Mouse (Mus musculus) spleen, postnatal 10 days (tissue): ENCODE results near the gene Rab5b.

Experiments
- DNase-seq, 2 experiments: peaks; one replicate each; pipeline ENCODE4 v3.0.0; 2021 to 2022; ENCODE audit warnings: low spot score in 2 of 2

Rab5b gene

DNA sequence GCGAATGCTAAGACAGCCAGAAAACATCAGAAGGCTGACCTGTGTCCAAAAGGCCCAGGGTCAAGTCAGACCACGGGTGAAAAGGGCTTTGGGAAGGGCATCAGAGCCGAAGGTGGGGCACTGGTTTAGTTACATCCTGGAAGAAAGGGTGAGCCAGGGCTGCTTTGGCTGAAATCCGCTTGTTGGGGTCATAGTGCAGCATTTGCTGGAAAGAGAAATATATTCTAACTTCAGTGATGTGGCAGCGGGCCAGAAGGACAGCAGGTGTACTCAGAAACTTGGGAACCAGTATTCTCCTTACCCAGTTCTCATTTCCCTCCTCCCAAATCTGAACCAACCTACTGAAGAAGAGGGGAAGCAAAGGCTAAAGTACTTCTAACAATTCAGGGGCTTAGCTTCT, 2.9 kb upstream of the Rab5b start:
- DNase-seq = no peak

DNA sequence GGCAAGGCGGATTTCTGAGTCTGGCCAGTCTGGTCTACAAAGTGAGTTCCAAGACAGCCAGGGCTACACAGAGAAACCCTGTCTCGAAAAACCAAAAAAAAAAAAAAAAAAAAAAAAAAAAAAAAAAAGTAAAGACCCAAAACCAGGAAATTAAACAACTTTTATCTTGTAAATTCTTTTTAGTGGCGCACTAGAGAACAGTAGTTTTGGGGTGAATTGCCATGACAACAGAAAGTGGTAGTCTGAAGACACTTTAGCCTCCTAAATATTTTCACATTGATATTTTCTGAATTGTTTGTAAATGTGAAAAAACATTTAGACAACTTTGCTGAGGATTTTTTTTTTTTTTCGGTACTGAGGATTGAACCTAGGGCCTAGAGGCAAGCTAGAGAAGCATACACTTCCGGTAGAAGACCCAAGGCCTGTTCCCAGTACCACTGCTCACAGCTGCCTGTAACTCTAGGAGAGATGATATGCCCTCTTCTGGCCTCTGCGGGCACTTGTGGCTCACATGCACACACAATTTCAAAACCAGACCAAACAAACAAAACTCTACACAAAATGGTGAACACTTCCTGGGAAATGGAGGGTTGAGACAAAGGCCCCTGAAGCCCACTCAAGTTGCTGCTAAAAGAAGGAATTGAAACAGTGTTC, 1.1 kb upstream of the Rab5b start:
- no peak for DNase-seq

DNA sequence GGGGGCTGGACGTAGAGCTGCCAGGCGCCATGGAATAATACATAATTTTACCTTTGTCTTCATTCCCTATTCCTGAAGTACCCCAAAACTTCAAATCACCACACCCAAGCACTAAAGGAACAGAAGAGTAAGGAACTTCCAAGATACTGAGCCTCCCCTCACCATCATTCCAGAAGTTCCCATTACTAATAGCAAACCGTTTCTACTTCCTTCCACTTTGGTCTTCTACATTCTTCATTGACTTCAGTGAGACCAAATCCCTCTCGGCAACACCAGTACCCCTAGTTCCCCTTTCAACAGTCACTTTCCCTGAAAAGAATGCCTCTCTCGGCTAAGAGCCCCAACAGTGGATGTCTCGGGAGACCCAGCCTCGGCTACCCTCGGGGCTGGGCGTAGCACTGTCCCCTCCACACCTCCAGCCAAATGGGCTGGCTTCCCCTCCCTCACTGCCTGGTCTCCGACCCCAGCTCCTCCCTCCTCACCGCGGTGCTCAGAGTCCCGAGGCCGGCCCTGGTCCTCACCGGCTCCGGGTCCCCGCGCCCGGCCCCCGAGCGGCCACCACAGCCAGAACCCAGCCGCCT, 563 bp downstream of the Rab5b start:
- DNase-seq = no peak

DNA sequence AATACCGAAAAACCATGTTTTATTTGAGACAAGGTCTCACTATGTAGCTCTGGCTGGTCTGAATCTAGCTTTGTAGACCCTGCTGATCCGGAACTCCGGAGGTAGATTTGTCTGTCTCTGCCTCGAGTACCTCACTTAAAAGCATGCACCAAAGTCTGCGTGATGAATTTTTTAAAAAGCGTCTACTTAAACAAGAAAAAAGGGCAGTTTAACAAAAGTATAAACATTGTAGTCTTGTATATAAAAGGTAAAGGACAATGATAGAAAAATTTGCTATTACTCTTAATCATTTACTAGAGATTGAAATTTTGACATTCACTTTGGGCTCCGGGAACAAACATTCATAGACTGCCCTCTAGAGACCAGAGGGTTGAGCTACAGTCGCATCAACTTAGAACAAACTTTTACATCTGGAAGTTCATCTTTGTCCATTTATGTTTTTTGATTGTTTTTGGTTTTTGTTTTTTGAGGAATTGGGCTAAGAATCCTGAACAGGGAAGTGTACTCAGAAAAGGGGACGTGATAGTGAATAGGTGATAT, 21.5 kb downstream of the Rab5b start:
- peak in 1 of 2 experiments; percentile 41 for DNase-seq

DNA sequence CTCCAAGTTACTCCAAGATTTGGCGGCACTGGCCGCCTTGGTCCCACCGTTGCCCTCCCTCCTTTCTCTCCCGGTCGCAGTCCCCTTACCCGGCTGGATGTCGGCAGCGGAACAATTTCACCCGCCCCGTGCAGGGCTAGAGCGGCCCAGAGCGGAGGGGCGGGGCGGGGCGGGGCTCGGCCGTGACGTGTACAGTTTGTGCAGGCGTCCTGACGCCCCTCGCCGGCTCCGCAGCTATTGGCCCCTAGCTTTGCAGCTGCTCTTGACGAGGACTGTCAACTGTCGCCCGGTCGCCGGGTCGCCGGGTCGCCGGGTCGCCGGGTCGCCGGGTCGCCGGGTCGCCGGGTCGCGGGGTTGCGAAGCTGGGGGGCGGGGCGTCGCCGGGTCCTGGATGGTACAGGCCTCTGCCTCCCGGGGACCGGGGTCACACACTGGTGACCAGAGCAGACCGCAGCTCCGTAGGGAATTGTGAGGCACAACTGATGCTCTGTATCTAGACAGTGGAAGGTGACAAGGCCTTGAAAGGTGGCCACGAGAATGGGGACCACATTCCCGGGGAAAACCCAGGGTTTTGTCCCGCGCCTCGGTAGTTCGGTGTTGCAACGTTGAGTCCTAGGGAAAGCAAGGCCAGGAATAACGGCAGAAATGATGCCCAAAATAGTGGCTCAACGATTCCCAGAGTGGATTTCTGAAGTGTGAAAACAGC, 22.1 kb downstream of the Rab5b start, which contains the start of gene Suox:
Suox (minus strand) TSS at position 311 of the 706 bp plus-strand sequence.
- peak; percentile 82 to 85 for DNase-seq

DNA sequence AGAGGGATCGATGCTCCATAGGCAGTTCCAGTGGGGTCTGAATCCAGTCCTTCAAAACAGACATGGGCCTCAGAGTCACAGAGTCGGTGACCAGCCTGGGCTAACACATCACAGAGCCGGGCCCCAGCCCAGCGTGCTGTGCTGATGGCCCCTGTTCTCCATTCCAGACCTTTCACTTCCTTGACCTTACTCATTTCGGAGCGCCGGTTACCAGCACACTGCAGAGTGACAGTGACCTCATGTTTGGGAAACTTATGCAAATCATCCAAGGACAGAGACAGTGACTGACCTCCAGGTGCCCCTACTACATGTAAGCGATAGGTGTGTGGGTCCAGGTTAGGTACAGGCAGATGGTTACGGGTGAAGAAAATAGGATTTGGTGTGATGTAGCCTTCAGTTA, 24.9 kb downstream of the Rab5b start:
- DNase-seq = no peak

DNA sequence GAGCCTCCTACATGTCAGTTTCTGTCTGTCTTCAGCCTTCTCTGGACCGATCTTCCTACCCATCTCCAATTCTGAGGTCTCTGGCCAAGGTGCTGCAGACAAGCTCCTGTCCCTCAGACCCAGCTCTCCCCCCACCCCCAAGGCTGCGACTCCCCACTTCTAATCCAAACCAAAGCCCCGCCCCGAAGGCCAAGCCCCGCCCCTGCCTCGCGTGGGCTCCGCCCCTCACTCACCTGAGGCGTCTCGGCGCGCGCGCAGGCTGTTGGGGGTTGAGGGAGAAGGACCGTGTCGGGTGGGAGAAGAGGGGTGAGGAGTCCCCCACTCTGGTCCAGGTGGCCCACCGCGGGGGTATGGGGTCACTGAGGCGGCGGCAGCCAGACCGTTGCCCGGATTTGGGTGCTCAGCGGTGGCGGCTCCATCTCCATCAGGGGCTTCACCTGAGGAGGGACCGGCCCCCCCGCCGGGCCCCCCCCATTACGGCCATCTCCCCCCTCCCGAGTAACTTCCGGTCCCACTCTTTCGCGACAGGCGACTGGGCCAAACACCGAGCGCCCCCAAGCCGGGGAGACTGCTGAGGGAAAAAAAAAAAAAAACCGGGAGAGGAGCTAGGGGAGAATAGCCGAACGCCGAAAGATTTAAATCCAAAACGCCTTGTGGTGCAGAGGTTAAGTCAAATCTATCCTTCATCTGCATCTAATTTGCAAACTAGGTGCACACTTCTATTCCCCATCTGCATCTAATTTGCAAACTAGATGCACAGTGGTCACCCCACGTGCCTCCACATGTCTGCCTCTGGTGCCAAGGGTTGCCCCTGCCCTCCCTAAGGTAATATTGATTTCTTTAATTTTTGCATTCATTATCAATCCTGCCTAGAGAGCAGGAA, 27.0 kb downstream of the Rab5b start:
- peak; percentile 64 to 76 for DNase-seq

DNA sequence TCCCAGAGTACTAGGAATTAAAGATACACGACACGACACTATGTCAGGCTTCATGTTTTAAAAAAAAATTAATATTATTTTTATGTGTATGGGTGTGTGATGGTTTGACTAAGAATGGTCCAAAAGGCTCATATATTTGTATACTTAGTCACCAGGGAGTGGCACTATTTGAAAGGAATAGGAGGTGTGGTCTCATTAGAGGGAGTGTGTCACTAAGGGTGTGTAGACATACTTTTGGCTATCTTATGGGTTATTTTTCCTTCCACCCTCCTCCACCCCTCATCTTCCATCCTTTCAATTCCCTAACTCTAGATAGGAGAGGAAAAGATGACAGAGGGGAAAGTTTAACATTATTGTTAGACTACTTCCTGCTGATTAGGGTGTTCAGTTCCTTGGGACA, 30.3 kb downstream of the Rab5b start:
- DNase-seq = no peak

DNA sequence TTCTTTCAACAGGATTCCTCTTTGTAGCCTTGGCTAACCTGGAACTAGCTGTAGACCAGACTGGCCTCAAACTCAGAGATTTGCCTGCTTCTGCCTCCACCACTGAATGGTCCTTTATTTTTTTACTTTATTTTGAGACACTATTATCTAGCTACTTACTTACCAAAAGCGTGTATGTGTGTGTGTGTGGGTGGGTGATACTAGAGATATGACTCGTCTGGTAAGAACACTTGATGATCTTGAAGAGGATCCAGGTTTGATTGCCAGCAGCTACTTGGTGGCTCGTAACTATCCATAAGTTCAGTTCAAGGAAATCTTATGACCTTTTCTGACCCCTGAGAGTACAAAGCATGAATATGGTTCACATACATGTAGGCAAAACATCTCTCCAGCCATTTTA, 30.8 kb downstream of the Rab5b start:
- no peak for DNase-seq

DNA sequence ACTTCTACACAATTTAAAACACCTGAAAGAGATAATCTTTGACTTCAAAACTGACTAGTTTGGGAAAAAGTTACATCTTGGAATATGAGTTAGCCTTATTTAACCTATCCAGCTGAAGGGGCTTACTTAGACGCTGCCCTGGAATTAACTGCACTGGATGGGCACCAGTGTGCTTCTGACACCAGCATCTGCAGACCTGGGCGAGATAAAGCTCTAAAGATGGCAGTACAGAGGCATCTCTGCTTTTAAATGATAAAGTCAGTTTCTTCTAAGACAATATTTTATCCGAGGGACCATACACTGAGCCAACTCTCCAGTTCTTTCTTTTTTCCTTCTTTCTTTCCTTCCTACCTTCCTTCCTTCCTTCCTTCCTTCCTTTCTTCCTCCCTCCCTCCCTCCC, 31.3 kb downstream of the Rab5b start:
- DNase-seq = peak in 1 of 2 experiments; percentile 30

DNA sequence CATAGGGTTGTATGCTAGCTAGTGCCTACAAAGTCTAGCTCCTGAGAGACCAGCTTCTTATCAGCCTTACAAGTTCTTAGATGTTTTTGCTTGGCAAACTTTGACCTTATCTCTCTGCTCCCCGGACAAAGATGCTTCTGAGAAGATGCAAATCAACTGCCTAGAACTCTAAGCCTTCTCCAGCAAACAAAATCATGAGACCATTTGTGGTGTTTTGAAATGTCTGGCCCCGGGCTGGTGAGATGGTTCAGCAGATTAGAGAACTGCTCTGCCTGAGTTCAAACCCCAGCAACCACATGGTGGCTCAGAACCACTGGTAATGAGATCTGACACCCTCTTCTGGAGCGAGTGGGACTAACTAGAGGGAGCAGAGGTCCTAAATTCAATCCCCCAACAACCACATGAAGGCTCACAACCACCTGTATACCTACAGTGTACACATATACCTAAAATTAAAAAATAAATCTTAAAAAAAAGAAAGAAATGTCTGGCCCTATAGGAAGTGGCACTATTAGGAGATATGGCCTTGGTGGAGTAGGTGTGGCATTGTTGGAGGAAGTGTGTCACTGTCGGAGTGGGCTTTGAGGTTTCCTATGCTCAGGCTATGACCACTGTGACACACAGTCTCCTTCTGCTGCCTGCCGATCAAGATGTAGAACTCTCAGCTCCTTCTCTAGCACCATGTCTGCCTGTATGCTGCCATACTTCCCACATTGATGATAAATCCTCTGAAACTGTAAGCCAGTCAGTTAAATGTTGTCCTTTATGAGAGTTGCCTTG, 32.4 kb downstream of the Rab5b start:
- DNase-seq = no peak

DNA sequence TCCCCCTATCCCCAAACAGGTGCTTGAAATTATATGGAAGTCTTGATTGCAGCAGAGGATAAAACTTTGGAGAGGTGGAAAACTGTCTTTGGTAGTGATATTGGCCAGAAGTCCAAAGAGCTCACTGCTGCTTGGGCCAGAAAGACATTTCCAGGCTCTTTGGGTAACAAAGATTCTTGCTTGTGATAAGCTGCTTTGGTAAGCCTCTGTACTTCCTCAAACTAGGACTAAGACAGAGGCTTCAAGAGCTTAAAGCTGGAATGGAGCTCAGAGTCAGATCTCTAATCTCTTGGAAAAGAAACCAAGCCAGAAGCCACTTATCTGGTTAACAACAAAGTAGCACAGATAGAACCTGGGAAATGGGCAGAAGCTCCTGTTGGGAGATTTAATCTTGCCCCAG, 33.6 kb downstream of the Rab5b start:
- no peak for DNase-seq

DNA sequence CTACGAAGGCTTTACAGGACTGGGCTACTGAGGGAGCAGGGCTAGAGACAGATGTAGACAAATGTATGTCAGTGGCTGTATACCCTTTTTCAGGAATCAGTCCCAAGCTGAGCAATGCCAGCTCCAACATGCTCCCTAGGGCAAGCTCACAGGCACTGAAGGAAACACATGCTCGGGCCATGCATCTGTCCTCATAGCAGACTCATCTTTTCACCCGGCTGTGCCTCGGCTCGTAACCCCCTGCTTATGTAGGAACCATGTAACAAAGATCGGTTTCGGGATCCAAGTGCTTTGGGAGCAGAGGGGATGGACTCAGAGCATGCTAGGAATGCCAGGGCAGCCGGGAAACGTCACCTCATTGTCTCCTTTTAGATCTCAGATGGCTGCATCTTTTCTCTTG, 36.6 kb downstream of the Rab5b start:
- DNase-seq = no peak

DNA sequence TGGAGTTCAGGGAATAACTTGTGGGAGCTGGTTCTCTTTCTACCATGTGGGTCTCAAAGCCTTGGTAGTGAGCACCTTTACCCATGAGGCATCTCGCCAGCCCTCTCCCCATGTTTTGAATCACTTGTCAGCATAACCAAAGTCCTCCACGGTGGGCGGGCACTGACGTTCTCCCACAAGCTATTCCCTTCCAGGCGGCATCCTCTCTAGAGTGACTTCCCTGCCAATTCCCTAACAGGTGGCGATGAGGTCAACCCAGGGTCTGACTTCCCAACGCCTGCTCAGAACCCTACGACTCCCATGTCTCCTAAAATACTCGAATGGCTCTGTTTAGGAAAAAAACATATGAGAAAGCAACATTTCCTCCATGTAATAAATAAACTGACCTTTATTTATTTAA, 38.2 kb downstream of the Rab5b start:
- no peak for DNase-seq

DNA sequence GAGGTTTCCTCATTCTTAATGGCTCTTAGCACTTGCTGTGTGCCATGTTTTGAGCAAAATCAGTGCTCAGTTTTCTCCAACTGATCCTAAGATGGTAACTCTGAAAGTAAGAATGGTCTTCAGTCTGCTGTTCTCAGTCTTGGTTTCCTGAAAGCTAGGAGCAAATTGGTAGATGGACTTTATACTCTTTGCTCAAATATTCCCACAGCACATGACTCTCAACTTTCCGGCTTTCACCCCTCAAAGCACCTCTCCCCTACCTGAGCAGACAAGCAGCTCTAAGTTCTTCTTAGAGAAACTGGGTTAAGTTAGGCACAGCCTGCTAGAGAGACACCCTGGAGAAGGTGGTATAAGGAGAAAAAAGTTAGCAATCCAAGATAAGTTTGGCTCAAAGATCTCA, 39.3 kb downstream of the Rab5b start:
- DNase-seq = no peak

DNA sequence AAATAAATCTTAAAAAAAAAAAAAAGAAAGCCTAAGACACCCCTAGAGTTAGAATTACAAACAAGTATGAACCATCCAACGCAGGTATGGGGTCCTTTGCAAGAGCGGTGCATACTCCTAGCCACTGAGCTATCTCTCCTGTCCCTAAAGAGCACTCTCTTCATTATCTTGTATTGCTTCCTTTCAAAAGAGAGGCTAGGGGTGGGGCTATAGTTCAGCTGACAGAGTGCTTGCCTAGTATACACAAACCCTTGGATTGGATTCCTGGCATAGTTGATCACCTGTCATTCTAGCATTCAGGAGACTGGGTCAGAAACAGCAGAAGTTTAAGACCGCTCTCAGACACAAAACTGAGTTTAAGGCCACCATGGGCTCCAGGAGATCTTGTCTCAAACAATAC, 40.8 kb downstream of the Rab5b start:
- no peak for DNase-seq

DNA sequence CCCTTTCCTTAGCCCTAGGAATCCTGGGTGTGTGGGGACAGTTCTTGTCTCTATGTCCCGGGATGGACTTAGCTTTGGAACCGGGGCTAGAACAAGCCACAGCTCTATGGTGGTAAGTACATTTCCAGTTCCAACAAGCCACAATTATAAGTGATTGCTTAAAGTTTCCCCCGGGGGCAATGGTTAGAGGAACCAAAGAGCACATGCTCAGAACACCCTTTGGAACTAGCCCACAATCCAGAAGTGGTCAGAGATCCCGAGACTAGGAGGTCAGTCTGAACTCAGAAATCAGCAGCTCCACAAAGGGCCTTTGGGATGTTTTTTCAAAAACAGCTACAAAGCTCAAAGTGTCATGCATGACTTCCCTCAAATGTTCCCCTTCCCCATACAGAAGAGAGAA, 42.2 kb downstream of the Rab5b start:
- no peak for DNase-seq

DNA sequence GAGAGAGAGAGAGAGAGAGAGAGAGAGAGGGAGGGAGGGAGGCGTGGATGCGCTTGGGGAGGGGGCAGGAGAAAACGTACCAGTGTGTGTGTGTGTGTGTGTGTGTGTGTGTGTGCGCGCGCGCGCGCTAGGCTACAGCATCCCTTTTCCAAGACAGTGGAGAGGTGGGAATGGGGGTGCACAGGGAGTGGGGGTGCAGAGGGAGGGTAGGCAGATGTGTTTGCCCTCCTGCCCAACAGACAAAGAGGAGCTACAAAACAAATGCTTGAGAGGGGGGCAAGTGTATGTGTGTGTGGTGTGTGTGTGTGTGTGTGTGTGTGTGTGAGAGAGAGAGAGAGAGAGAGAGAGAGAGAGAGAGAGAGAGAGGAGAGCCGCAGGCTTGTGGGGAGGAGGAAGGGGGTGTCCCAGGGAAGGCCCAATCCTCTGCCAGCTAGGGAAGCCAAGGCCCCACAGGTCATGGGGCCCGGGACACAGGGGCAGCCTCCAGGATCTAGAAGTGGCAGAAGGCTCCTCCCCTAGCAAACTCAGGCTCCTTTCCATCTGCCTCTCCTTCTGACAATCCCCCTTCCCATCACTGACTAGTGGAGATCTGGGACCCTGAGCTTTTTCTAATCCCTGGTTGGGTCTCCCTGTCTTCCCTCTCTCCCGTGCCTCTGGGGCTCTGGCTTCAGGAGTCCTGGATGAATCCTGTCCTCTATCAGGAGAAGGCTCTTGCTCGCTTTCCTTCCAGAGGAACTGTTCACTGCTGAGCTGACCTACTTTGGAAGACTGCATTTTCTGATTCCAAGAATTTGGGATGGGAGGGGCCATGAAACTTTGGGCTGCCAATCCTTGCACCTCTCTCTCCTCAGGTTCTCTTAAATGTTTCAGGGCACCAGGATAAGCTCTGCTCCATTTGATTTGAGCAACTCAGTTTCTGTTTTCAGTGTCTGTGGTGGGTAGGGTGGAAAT, 49.6 kb downstream of the Rab5b start:
- no peak for DNase-seq

DNA sequence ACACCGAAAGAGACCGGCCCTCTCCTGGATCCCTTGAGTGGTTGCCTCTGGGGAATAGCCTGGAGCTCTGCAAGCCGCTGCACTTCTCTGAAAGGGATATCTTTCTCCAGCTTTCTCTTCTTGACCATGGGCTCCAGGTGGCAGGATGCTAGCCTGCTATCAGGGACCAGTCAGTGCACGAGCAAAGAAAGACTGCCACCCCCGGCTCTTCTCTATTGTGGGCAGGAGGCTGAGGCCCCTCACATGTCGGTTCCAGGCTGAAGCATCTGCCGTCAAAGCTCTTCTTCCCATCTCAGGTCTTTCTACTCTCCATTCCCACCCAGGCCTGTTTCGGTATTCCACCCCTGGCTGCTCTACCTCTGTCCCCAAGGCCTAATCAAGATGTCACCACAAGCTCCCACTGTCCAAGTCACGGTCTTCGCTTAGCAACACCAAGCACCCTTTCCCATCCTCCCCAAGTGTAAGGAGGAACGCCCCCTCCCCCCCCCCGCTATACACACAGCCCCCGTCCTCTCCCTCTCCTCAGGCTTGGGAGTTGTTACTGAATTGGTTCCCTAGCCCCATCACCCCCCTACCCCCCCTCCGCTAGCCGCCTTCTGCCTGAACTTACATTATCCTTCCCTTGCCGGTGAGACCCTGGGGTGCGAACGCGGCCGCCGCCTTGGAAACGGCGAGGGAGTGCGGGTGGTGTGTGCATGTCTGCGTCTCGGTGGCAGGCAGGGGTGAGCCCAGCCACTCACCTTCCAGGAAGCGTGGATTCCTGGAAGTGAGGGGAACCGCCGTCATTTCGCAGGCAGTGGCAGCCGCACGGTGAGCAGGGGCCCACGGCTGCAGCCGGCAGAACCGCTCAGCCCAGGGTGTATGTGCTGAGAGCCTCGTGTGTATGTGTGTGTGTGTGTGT, 50.7 kb downstream of the Rab5b start, which contains the start of gene Ikzf4:
Ikzf4 (minus strand) TSS at position 881 of the 901 bp plus-strand sequence.
- no peak for DNase-seq
